Mouse (Mus musculus) spleen, adult 2 months (tissue): ENCODE measurements around the gene Ano5.

Experiments used
- CTCF ChIP-seq: fragments of 200-500 bp; IDR thresholded peaks from 2 replicates; pipeline ENCODE4 v1.5.1; 2011; ENCODE audit warnings: mild to moderate bottlenecking, inconsistent platforms; ENCODE audit not compliant: insufficient read depth, insufficient read length, insufficient replicate concordance; ENCODE audit errors: extremely low read depth
- POLR2A ChIP-seq: fragments of 200-500 bp; IDR thresholded peaks from 2 replicates; pipeline ENCODE4 v1.6.1; 2011; ENCODE audit warnings: low read depth, low read length, inconsistent platforms

DNA sequence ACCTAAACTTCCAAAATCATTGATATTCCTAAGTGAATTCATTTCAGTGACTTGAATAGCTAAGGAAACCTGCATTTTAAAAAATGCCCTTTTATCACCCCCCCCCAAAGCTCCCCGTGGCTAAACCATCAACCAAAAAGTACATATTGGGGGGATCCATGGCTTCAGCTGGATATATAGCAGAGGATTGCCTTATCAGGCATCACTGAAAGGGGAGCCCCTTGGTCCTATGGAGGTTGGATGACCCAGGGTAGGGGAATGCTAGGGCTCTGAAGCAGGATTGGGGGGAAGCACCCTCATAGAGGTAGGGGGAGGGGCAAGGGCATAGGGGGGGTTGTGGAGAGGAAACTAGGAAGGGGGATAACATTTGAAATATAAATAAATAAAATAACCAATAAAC lies 109.1 kb downstream of the Ano5 start:
- TF ChIP-seq CTCF (no peak), POLR2A (no peak)
